ENCODE assay signal across 10 mouse cellular contexts in genomic region chr2:128189691-128190090, GRCm38 (mm10).
DNase-seq lines count a peak whose midpoint lies in the region; ATAC-seq and TF ChIP-seq lines count a peak whose summit lies in the region.
"Had no signal": no experiment of that assay in that cellular context is flagged by ENCODE, and none has a peak within 500 bp of the region (broad histone marks: within the 10 kb centered on the region; RNA-seq: fewer than 3 reads in every experiment).

No protein-coding gene starts in this region.

- no peak overlapping the region for H3K27ac ChIP-seq in midbrain, embryonic 10.5 days (replicated peaks)
- H3K27ac ChIP-seq in midbrain, postnatal 0 days (ENCODE audit: low read depth, low read length), result no peak overlapping the region
- H3K27ac ChIP-seq in bone marrow macrophage, adult 2 months (ENCODE audit: insufficient read depth, low read depth, low read length), result no peak overlapping the region
- H3K27ac ChIP-seq in midbrain, embryonic 16.5 days (ENCODE audit: low read length), result no peak overlapping the region
- H3K27ac ChIP-seq: forebrain, embryonic 10.5 days had no signal

- H3K9me3 ChIP-seq in midbrain, embryonic 10.5 days (replicated peaks), result no peaks in the 10 kb centered on the region
- H3K9me3 ChIP-seq in midbrain, postnatal 0 days (ENCODE audit: low read length), result no peaks in the 10 kb centered on the region
- no peaks in the 10 kb centered on the region for H3K9me3 ChIP-seq in midbrain, embryonic 16.5 days (replicated peaks; ENCODE audit: control insufficient read depth, low read length, poor library complexity, severe bottlenecking)
- H3K9me3 ChIP-seq: forebrain, embryonic 10.5 days had no signal

- no peaks in the 10 kb centered on the region for H3K4me1 ChIP-seq in midbrain, embryonic 10.5 days
- no peaks in the 10 kb centered on the region for H3K4me1 ChIP-seq in midbrain, postnatal 0 days (ENCODE audit: insufficient read depth, low read length)
- H3K4me1 ChIP-seq in bone marrow macrophage, adult 2 months (ENCODE audit: control insufficient read depth, insufficient read depth, low read length), result peaks cover 20% of the 10 kb centered on the region
- H3K4me1 ChIP-seq in midbrain, embryonic 16.5 days (ENCODE audit: control insufficient read depth, insufficient read depth, low read length), result no peaks in the 10 kb centered on the region

- peak; percentile 22 for DNase-seq in midbrain, embryonic 10.5 days (ENCODE audit: low spot score)
- no peak for DNase-seq in midbrain, postnatal 0 days (ENCODE audit: low spot score)
- peak; percentile 33 for DNase-seq in hindlimb bud, embryonic 11.5 days (ENCODE audit: extremely low spot score, low read depth, low spot score)
- DNase-seq in mesoderm, embryonic 11.5 days (ENCODE audit: low read depth, low spot score), result peak; percentile 60
- DNase-seq in adrenal gland, postnatal 36 days, result no peak
- DNase-seq: heart, postnatal 10 days; right cerebral cortex, postnatal 4 days had no signal

- TF ChIP-seq POLR2A in bone marrow macrophage, adult 2 months (IDR thresholded peaks at IDR 0.05; ENCODE audit: borderline replicate concordance, low read depth, low read length), result no peak

- WGBS in midbrain, embryonic 10.5 days, result 71% methylated on average over 10 of the region's 10 CpGs
- 84% methylated on average over 10 of the region's 10 CpGs for WGBS in midbrain, postnatal 0 days
- WGBS in midbrain, embryonic 16.5 days, result 88% methylated on average over 10 of the region's 10 CpGs

- H3K36me3 ChIP-seq in midbrain, embryonic 10.5 days, result no peaks in the 10 kb centered on the region
- no peaks in the 10 kb centered on the region for H3K36me3 ChIP-seq in midbrain, postnatal 0 days (ENCODE audit: insufficient read depth, low read length)
- H3K36me3 ChIP-seq in midbrain, embryonic 16.5 days (ENCODE audit: control insufficient read depth, insufficient read depth, low read length), result no peaks in the 10 kb centered on the region
- H3K36me3 ChIP-seq: forebrain, embryonic 10.5 days had no signal

- H3K9ac ChIP-seq in midbrain, postnatal 0 days (replicated peaks; ENCODE audit: low read length, poor library complexity, severe bottlenecking), result no peak overlapping the region
- no peak overlapping the region for H3K9ac ChIP-seq in midbrain, embryonic 16.5 days (ENCODE audit: low read depth, low read length)

- ATAC-seq in midbrain, postnatal 0 days (ENCODE audit: low FRiP score), result no peak
- ATAC-seq in midbrain, embryonic 16.5 days, result no peak

- no peaks in the 10 kb centered on the region for H3K27me3 ChIP-seq in midbrain, embryonic 10.5 days (ENCODE audit: low read depth, poor library complexity, severe bottlenecking)
- H3K27me3 ChIP-seq in midbrain, postnatal 0 days (ENCODE audit: insufficient read depth, low read length), result no peaks in the 10 kb centered on the region
- H3K27me3 ChIP-seq in midbrain, embryonic 16.5 days (ENCODE audit: control insufficient read depth, insufficient read depth, low read depth, low read length), result no peaks in the 10 kb centered on the region

- TF ChIP-seq CTCF in midbrain, postnatal 0 days (IDR thresholded peaks at IDR 0.05), result no peak
- TF ChIP-seq CTCF in bone marrow macrophage, adult 2 months (IDR thresholded peaks at IDR 0.05; ENCODE audit: low read depth, low read length), result no peak

- H3K4me2 ChIP-seq in midbrain, postnatal 0 days (ENCODE audit: low read depth, low read length, poor library complexity, severe bottlenecking), result no peak overlapping the region
- no peak overlapping the region for H3K4me2 ChIP-seq in midbrain, embryonic 16.5 days (ENCODE audit: low read length)

- no peak overlapping the region for H3K4me3 ChIP-seq in midbrain, embryonic 10.5 days
- H3K4me3 ChIP-seq in midbrain, postnatal 0 days (ENCODE audit: low read depth, low read length), result no peak overlapping the region
- peak overlapping the region; percentile 18; the same call in 1 of the 2 replicates for H3K4me3 ChIP-seq in bone marrow macrophage, adult 2 months (ENCODE audit: insufficient read depth, low read length)
- H3K4me3 ChIP-seq in midbrain, embryonic 16.5 days (ENCODE audit: low read depth, low read length), result no peak overlapping the region
- H3K4me3 ChIP-seq: forebrain, embryonic 10.5 days had no signal

Comparison
In these comparisons a context has a peak if more than half of its experiments do, and no peak if none do; other contexts are left out.
1. DNase-seq: peak in midbrain, embryonic 10.5 days (single experiment), hindlimb bud, embryonic 11.5 days (single experiment) and mesoderm, embryonic 11.5 days (single experiment); none in midbrain, postnatal 0 days (single experiment) and adrenal gland, postnatal 36 days (0 of 2).